Mouse (Mus musculus) heart, embryonic 15.5 days (tissue): Measurements from ENCODE around the gene Htra3. TPM values are rescaled to one million over a fixed set of nuclear protein-coding genes. Genes with fewer than 3 reads are reported as not detected.
A peak's percentile ranks its signal among the peaks of the same experiment; 100 is the strongest.

Experiments used
- ATAC-seq: fragments of 200-750 bp; cut with Nextera tagmentation; replicated peaks from 2 replicates; pipeline ENCODE4 v1.8.0; 2017; ENCODE audit warnings: low read depth, moderate TSS enrichment; ENCODE audit not compliant: insufficient number of reproducible peaks, insufficient read depth, low FRiP score
- H3K27ac ChIP-seq: fragments of 300-500 bp; sonication (generic); 2 replicates; pipeline ENCODE4 v1.5.1; 2015; ENCODE audit warnings: mild to moderate bottlenecking, inconsistent platforms
- H3K27me3 ChIP-seq: fragments of 300-500 bp; sonication (generic); 2 replicates; pipeline ENCODE4 v1.6.1; 2015; ENCODE audit warnings: inconsistent platforms
- H3K36me3 ChIP-seq: fragments of 300-500 bp; sonication (generic); 2 replicates; pipeline ENCODE4 v1.6.1; 2015; ENCODE audit warnings: mild to moderate bottlenecking, inconsistent platforms
- H3K4me1 ChIP-seq: fragments of 300-500 bp; sonication (generic); replicated peaks from 2 replicates; pipeline ENCODE4 v1.6.1; 2015; ENCODE audit warnings: inconsistent platforms
- H3K4me2 ChIP-seq: fragments of 300-500 bp; sonication (generic); 2 replicates; pipeline ENCODE4 v1.6.1; 2015; ENCODE audit warnings: inconsistent platforms, mild to moderate bottlenecking, moderate library complexity
- H3K4me3 ChIP-seq: fragments of 300-500 bp; sonication (generic); 2 replicates; pipeline ENCODE4 v1.5.1; 2015; ENCODE audit warnings: mild to moderate bottlenecking, inconsistent platforms
- H3K9ac ChIP-seq: fragments of 300-500 bp; sonication (generic); 2 replicates; pipeline ENCODE4 v1.6.1; 2015; ENCODE audit warnings: mild to moderate bottlenecking, inconsistent platforms
- H3K9me3 ChIP-seq: fragments of 300-500 bp; sonication (generic); replicated peaks from 2 replicates; pipeline ENCODE4 v1.6.1; 2016; ENCODE audit warnings: inconsistent platforms
- WGBS: fragments of 180-500 bp; shearing (Covaris S2); methylation state at CpG from one replicate; pipeline ENCODE4 v1.1.7; 2015; ENCODE audit warnings: mixed read lengths; 5-methylcytosine and 5-hydroxymethylcytosine counted together
- polyA plus RNA-seq: library from polyadenylated mRNA; unstranded; fragments of >200 nt; fragmentation: Nextera tagmentation; extraction: Ambion mirVana; gene quantifications from 2 replicates; pipeline ENCODE4 v1.2.1, GENCODE M21; 2015

Gene Htra3
- polyA plus RNA-seq, 1 experiment from 2014 or later, result 14.7 TPM

- Histone ChIP-seq H3K4me2 (no peak overlapping the region), H3K4me1 (peaks cover 16% of the 10 kb centered on the region), H3K36me3 (no peaks in the 10 kb centered on the region), H3K27ac (no peak overlapping the region), H3K9ac (no peak overlapping the region), H3K9me3 (no peaks in the 10 kb centered on the region), H3K27me3 (0 out of 2 replicates have a peak, but pooled peaks cover 4% of the 10 kb centered on the region), H3K4me3 (no peak overlapping the region)
- WGBS, result 75% methylated on average over 3 of the region's 3 CpGs
- ATAC-seq, result no peak
These were observed 48.4 kb downstream of the Htra3 start for GRCm38 (mm10) chr5:35631224-35631623.

GRCm38 (mm10) chr5:35630706-35631105 is 48.9 kb downstream of the Htra3 start:
- WGBS, result 88% methylated on average over 1 of the region's 1 CpGs
- no peak for ATAC-seq
- H3K27ac ChIP-seq, result no peak overlapping the region
- no peak overlapping the region for H3K4me3 ChIP-seq
- H3K9ac ChIP-seq, result no peak overlapping the region
- no peaks in the 10 kb centered on the region for H3K36me3 ChIP-seq
- no peaks in the 10 kb centered on the region for H3K9me3 ChIP-seq
- 0 out of 2 replicates have a peak, but pooled peaks cover 4% of the 10 kb centered on the region for H3K27me3 ChIP-seq
- H3K4me2 ChIP-seq, result no peak overlapping the region
- peaks cover 12% of the 10 kb centered on the region for H3K4me1 ChIP-seq

- ATAC-seq, result no peak
- no peak overlapping the region for H3K9ac ChIP-seq
- H3K4me3 ChIP-seq, result no peak overlapping the region
- H3K36me3 ChIP-seq, result no peaks in the 10 kb centered on the region
- H3K4me2 ChIP-seq, result no peak overlapping the region
- H3K9me3 ChIP-seq, result no peaks in the 10 kb centered on the region
- H3K27me3 ChIP-seq, result 0 out of 2 replicates have a peak, but pooled peaks cover 4% of the 10 kb centered on the region
- H3K27ac ChIP-seq, result no peak overlapping the region
- H3K4me1 ChIP-seq, result peaks cover 17% of the 10 kb centered on the region
These were observed 50.2 kb downstream of the Htra3 start for GRCm38 (mm10) chr5:35629333-35629732.

- H3K4me2 ChIP-seq, result no peak overlapping the region
- H3K27ac ChIP-seq, result no peak overlapping the region
- peak; percentile 45; the same call in 1 of the 2 replicates for ATAC-seq
- H3K9me3 ChIP-seq, result no peaks in the 10 kb centered on the region
- peaks cover 4% of the 10 kb centered on the region; the same call in 1 of the 2 replicates for H3K27me3 ChIP-seq
- no peak overlapping the region for H3K9ac ChIP-seq
- peaks cover 17% of the 10 kb centered on the region for H3K4me1 ChIP-seq
- 46% methylated on average over 1 of the region's 1 CpGs for WGBS
- H3K36me3 ChIP-seq, result no peaks in the 10 kb centered on the region
- no peak overlapping the region for H3K4me3 ChIP-seq
These were observed 50.9 kb downstream of the Htra3 start for GRCm38 (mm10) chr5:35628685-35629084.

GRCm38 (mm10) chr5:35627307-35627840 is 52.2 kb downstream of the Htra3 start:
- Histone ChIP-seq H3K36me3 (no peaks in the 10 kb centered on the region), H3K9ac (no peak overlapping the region)
- WGBS, result 42% methylated on average over 7 of the region's 7 CpGs

GRCm38 (mm10) chr5:35626408-35626807 is 53.2 kb downstream of the Htra3 start:
- no peak overlapping the region for H3K4me3 ChIP-seq
- no peak overlapping the region for H3K9ac ChIP-seq
- no peaks in the 10 kb centered on the region; the same call in 1 of the 2 replicates for H3K27me3 ChIP-seq
- no peak overlapping the region for H3K27ac ChIP-seq
- peaks cover 27% of the 10 kb centered on the region for H3K4me1 ChIP-seq
- H3K4me2 ChIP-seq, result no peak overlapping the region
- WGBS, result 75% methylated on average over 2 of the region's 2 CpGs
- no peak for ATAC-seq
- no peaks in the 10 kb centered on the region for H3K9me3 ChIP-seq
- H3K36me3 ChIP-seq, result no peaks in the 10 kb centered on the region

More at GRCm38 (mm10) chr5:35627307-35627840, 52.2 kb downstream of the Htra3 start:
- ATAC-seq, result no peak
- H3K27ac ChIP-seq, result no peak overlapping the region
- no peak overlapping the region for H3K4me2 ChIP-seq
- no peaks in the 10 kb centered on the region; the same call in 1 of the 2 replicates for H3K27me3 ChIP-seq
- H3K4me1 ChIP-seq, result peaks cover 17% of the 10 kb centered on the region
- H3K4me3 ChIP-seq, result no peak overlapping the region
- no peaks in the 10 kb centered on the region for H3K9me3 ChIP-seq

- no peaks in the 10 kb centered on the region for H3K9me3 ChIP-seq
- H3K4me2 ChIP-seq, result no peak overlapping the region
- peaks cover under 1% of the 10 kb centered on the region; the same call in 1 of the 2 replicates for H3K27me3 ChIP-seq
- no peaks in the 10 kb centered on the region for H3K36me3 ChIP-seq
- no peak overlapping the region for H3K4me3 ChIP-seq
- H3K9ac ChIP-seq, result no peak overlapping the region
- no peak for ATAC-seq
- 48% methylated on average over 4 of the region's 4 CpGs for WGBS
- H3K4me1 ChIP-seq, result peaks cover 34% of the 10 kb centered on the region
- H3K27ac ChIP-seq, result no peak overlapping the region
These were observed 54.8 kb downstream of the Htra3 start for GRCm38 (mm10) chr5:35624751-35625239.

- no peaks in the 10 kb centered on the region for H3K9me3 ChIP-seq
- H3K4me3 ChIP-seq, result no peak overlapping the region
- no peak for ATAC-seq
- no peak overlapping the region for H3K9ac ChIP-seq
- H3K27me3 ChIP-seq, result peaks cover 8% of the 10 kb centered on the region; the same call in 1 of the 2 replicates
- peaks cover 33% of the 10 kb centered on the region for H3K4me1 ChIP-seq
- H3K4me2 ChIP-seq, result no peak overlapping the region
- no peaks in the 10 kb centered on the region for H3K36me3 ChIP-seq
- no peak overlapping the region for H3K27ac ChIP-seq
These were observed 55.8 kb downstream of the Htra3 start for GRCm38 (mm10) chr5:35623831-35624230.

- H3K27ac ChIP-seq, result no peak overlapping the region
- H3K4me3 ChIP-seq, result no peak overlapping the region
- no peak overlapping the region for H3K9ac ChIP-seq
- peak; percentile 64 for ATAC-seq
- peaks cover 34% of the 10 kb centered on the region for H3K4me1 ChIP-seq
- H3K9me3 ChIP-seq, result no peaks in the 10 kb centered on the region
- no peaks in the 10 kb centered on the region for H3K36me3 ChIP-seq
- WGBS, result 21% methylated on average over 4 of the region's 4 CpGs
- H3K27me3 ChIP-seq, result peaks cover 8% of the 10 kb centered on the region; the same call in 1 of the 2 replicates
- H3K4me2 ChIP-seq, result no peak overlapping the region
These were observed 58.5 kb downstream of the Htra3 start for GRCm38 (mm10) chr5:35621114-35621513.

GRCm38 (mm10) chr5:35616943-35617342 is 62.6 kb downstream of the Htra3 start:
- H3K4me1 ChIP-seq, result peaks cover 22% of the 10 kb centered on the region
- no peaks in the 10 kb centered on the region for H3K36me3 ChIP-seq
- no peak overlapping the region for H3K27ac ChIP-seq
- no peak overlapping the region for H3K9ac ChIP-seq
- H3K4me2 ChIP-seq, result no peak overlapping the region
- H3K27me3 ChIP-seq, result 0 out of 2 replicates have a peak, but pooled peaks cover 12% of the 10 kb centered on the region
- H3K4me3 ChIP-seq, result no peak overlapping the region
- WGBS, result 41% methylated on average over 5 of the region's 5 CpGs
- ATAC-seq, result no peak
- H3K9me3 ChIP-seq, result no peaks in the 10 kb centered on the region

GRCm38 (mm10) chr5:35612722-35613121 is 66.9 kb downstream of the Htra3 start:
- WGBS, result 83% methylated on average over 8 of the region's 8 CpGs

GRCm38 (mm10) chr5:35611900-35612299 is 67.7 kb downstream of the Htra3 start:
- Histone ChIP-seq H3K27ac (no peak overlapping the region), H3K27me3 (0 out of 2 replicates have a peak, but pooled peaks cover 3% of the 10 kb centered on the region), H3K9me3 (no peaks in the 10 kb centered on the region), H3K9ac (no peak overlapping the region), H3K4me3 (no peak overlapping the region), H3K36me3 (no peaks in the 10 kb centered on the region), H3K4me2 (no peak overlapping the region), H3K4me1 (peaks cover 42% of the 10 kb centered on the region)
- 84% methylated on average over 11 of the region's 11 CpGs for WGBS
- no peak for ATAC-seq

More at GRCm38 (mm10) chr5:35612722-35613121, 66.9 kb downstream of the Htra3 start:
- no peak for ATAC-seq
- no peak overlapping the region for H3K4me2 ChIP-seq
- H3K9ac ChIP-seq, result no peak overlapping the region
- H3K4me1 ChIP-seq, result peaks cover 41% of the 10 kb centered on the region
- 0 out of 2 replicates have a peak, but pooled peaks cover 3% of the 10 kb centered on the region for H3K27me3 ChIP-seq
- no peaks in the 10 kb centered on the region for H3K36me3 ChIP-seq
- no peak overlapping the region for H3K4me3 ChIP-seq
- no peaks in the 10 kb centered on the region for H3K9me3 ChIP-seq
- H3K27ac ChIP-seq, result no peak overlapping the region
